Mouse (Mus musculus): ENCODE measurements around the gene Ust.

Gene Ust

GRCm38 (mm10) chr10:8444052-8444451 lies 74.6 kb downstream of the Ust start:
- in situ Hi-C loops (cut with MboI; ENCODE audit: unreplicated experiment in 2 of 2), result no loop called here

GRCm38 (mm10) chr10:8431857-8432256 lies 86.8 kb downstream of the Ust start:
- in situ Hi-C loops (cut with MboI; ENCODE audit: unreplicated experiment in 2 of 2), result no loop called here

- in situ Hi-C loops (cut with MboI; ENCODE audit: unreplicated experiment in 2 of 2), result no loop called here
These were observed 89.5 kb downstream of the Ust start for GRCm38 (mm10) chr10:8428787-8429778.

GRCm38 (mm10) chr10:8427671-8428364 lies 90.8 kb downstream of the Ust start:
- in situ Hi-C loops (cut with MboI; ENCODE audit: unreplicated experiment in 2 of 2), result no loop called here

- in situ Hi-C loops (cut with MboI; ENCODE audit: unreplicated experiment in 2 of 2), result no loop called here
These were observed 99.1 kb downstream of the Ust start for GRCm38 (mm10) chr10:8419496-8420009.

GRCm38 (mm10) chr10:8415474-8415873 lies 103.2 kb downstream of the Ust start:
- in situ Hi-C loops (cut with MboI; ENCODE audit: unreplicated experiment in 2 of 2), result no loop called here

- in situ Hi-C loops (cut with MboI; ENCODE audit: unreplicated experiment in 2 of 2), result no loop called here
These were observed 103.6 kb downstream of the Ust start for GRCm38 (mm10) chr10:8415036-8415435.

- in situ Hi-C loops (cut with MboI; ENCODE audit: unreplicated experiment in 2 of 2), result no loop called here
These were observed 113.5 kb downstream of the Ust start for GRCm38 (mm10) chr10:8405141-8405540.

GRCm38 (mm10) chr10:8392226-8392625 lies 126.4 kb downstream of the Ust start:
- in situ Hi-C loops (cut with MboI; ENCODE audit: unreplicated experiment in 2 of 2), result no loop called here

GRCm38 (mm10) chr10:8391264-8391748 lies 127.3 kb downstream of the Ust start:
- in situ Hi-C loops (cut with MboI; ENCODE audit: unreplicated experiment in 2 of 2), result no loop called here

GRCm38 (mm10) chr10:8388239-8388638 lies 130.4 kb downstream of the Ust start:
- in situ Hi-C loops (cut with MboI; ENCODE audit: unreplicated experiment in 2 of 2), result no loop called here

GRCm38 (mm10) chr10:8369894-8370500 lies 148.6 kb downstream of the Ust start:
- in situ Hi-C loops (cut with MboI; ENCODE audit: unreplicated experiment in 2 of 2), result no loop called here

GRCm38 (mm10) chr10:8365816-8366215 lies 152.8 kb downstream of the Ust start:
- in situ Hi-C loops (cut with MboI; ENCODE audit: unreplicated experiment in 2 of 2), result no loop called here

- in situ Hi-C loops (cut with MboI; ENCODE audit: unreplicated experiment in 2 of 2), result no loop called here
These were observed 154.4 kb downstream of the Ust start for GRCm38 (mm10) chr10:8364182-8364581.

GRCm38 (mm10) chr10:8363281-8363680 lies 155.3 kb downstream of the Ust start:
- in situ Hi-C loops (cut with MboI; ENCODE audit: unreplicated experiment in 2 of 2), result no loop called here

- in situ Hi-C loops (cut with MboI; ENCODE audit: unreplicated experiment in 2 of 2), result no loop called here
These were observed 160.2 kb downstream of the Ust start for GRCm38 (mm10) chr10:8358286-8359045.

- in situ Hi-C loops (cut with MboI; ENCODE audit: unreplicated experiment in 2 of 2), result no loop called here
These were observed 165.1 kb downstream of the Ust start for GRCm38 (mm10) chr10:8353534-8353933.

- in situ Hi-C loops (cut with MboI; ENCODE audit: unreplicated experiment in 2 of 2), result no loop called here
These were observed 168.0 kb downstream of the Ust start for GRCm38 (mm10) chr10:8350626-8351025.

GRCm38 (mm10) chr10:8347497-8347896 lies 171.1 kb downstream of the Ust start:
- in situ Hi-C loops (cut with MboI; ENCODE audit: unreplicated experiment in 2 of 2), result no loop called here

GRCm38 (mm10) chr10:8342556-8342955 lies 176.1 kb downstream of the Ust start:
- in situ Hi-C loops (cut with MboI; ENCODE audit: unreplicated experiment in 2 of 2), result no loop called here
